Mouse (Mus musculus): ENCODE measurements around the gene Hoxd10. TPM values are rescaled to one million over a fixed set of nuclear protein-coding genes. Genes with fewer than 3 reads are reported as not detected.

Gene Hoxd10
- total and polyA plus RNA-seq, 2 experiments, result not detected

DNA sequence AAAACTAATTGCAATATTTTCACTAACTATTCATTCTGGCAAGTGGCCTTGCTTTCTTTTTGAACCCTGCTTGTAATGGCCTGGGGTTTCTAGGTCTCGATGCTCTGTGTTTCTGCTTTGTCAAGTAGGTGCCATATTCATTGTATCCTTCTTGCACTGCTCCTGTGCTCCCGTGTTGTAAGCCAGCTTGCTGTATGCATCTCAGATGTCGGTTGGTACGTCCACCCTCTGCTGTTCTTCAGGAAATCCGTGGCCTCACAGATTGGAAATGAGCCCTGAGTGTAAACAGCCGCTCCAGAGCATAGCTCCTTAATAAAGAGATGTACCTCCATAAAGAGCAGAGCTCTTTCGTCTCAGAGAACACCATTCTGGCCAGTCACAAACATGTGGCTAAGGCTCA lies 15.9 kb downstream of the Hoxd10 start:
- TF ChIP-seq POLR2A (IDR thresholded peaks at IDR 0.05; ENCODE audit: extremely low read depth, insufficient read depth, low read length), result no peak
- no peak for TF ChIP-seq CTCF (IDR thresholded peaks at IDR 0.05; ENCODE audit: low read depth, low read length)
- 22% methylated on average over 7 of the region's 7 CpGs for WGBS
- H3K27me3 ChIP-seq (ENCODE audit: control insufficient read depth, insufficient read depth, low read length), result peaks cover 53% of the 10 kb centered on the region
- H3K27ac ChIP-seq (replicated peaks; ENCODE audit: insufficient read depth, low read depth, low read length), result no peak overlapping the region
- DNase-seq (ENCODE audit: extremely low read depth, low read depth, low spot score), result no peak
- H3K4me3 ChIP-seq (ENCODE audit: insufficient read depth, low read depth, low read length), result no peak overlapping the region
- H3K36me3 ChIP-seq (ENCODE audit: control insufficient read depth, insufficient read depth, low read length), result no peaks in the 10 kb centered on the region
- no peak overlapping the region for H3K9ac ChIP-seq (ENCODE audit: low read depth, low read length)
- no peaks in the 10 kb centered on the region for H3K4me1 ChIP-seq (ENCODE audit: control insufficient read depth, insufficient read depth, low read length)
- H3K79me2 ChIP-seq (ENCODE audit: control insufficient read depth, insufficient read depth, low read length), result no peaks in the 10 kb centered on the region

DNA sequence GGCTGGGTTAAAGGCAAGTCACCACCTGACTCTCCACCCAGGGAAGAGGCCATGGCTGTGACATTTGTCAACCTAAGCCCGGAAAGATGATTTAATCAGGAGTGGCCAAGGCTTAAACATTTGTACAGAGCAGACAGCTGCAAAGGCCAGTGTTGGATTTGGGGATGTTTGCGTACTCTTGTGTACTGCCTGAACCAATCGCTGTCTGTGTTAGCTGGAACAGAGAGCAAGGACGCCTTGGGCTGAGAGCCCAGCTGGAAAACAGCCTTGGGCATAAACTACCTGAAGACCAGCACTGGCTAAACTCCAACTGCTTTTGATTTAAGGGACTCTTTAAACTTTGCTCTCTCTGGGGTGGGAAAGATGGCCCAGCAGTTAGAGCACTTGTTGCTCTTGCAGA lies 17.0 kb downstream of the Hoxd10 start:
- 15% methylated on average over 4 of the region's 4 CpGs for WGBS
- H3K27ac ChIP-seq (replicated peaks; ENCODE audit: insufficient read depth, low read depth, low read length), result no peak overlapping the region
- peaks cover 55% of the 10 kb centered on the region for H3K27me3 ChIP-seq (ENCODE audit: control insufficient read depth, insufficient read depth, low read length)
- no peak overlapping the region for H3K4me3 ChIP-seq (ENCODE audit: insufficient read depth, low read depth, low read length)
- TF ChIP-seq CTCF (IDR thresholded peaks at IDR 0.05; ENCODE audit: low read depth, low read length), result no peak
- no peak for TF ChIP-seq POLR2A (IDR thresholded peaks at IDR 0.05; ENCODE audit: extremely low read depth, insufficient read depth, low read length)
- H3K36me3 ChIP-seq (ENCODE audit: control insufficient read depth, insufficient read depth, low read length), result no peaks in the 10 kb centered on the region
- no peak for DNase-seq (ENCODE audit: extremely low read depth, low read depth, low spot score)
- no peaks in the 10 kb centered on the region for H3K79me2 ChIP-seq (ENCODE audit: control insufficient read depth, insufficient read depth, low read length)
- H3K4me1 ChIP-seq (ENCODE audit: control insufficient read depth, insufficient read depth, low read length), result no peaks in the 10 kb centered on the region
- no peak overlapping the region for H3K9ac ChIP-seq (ENCODE audit: low read depth, low read length)

DNA sequence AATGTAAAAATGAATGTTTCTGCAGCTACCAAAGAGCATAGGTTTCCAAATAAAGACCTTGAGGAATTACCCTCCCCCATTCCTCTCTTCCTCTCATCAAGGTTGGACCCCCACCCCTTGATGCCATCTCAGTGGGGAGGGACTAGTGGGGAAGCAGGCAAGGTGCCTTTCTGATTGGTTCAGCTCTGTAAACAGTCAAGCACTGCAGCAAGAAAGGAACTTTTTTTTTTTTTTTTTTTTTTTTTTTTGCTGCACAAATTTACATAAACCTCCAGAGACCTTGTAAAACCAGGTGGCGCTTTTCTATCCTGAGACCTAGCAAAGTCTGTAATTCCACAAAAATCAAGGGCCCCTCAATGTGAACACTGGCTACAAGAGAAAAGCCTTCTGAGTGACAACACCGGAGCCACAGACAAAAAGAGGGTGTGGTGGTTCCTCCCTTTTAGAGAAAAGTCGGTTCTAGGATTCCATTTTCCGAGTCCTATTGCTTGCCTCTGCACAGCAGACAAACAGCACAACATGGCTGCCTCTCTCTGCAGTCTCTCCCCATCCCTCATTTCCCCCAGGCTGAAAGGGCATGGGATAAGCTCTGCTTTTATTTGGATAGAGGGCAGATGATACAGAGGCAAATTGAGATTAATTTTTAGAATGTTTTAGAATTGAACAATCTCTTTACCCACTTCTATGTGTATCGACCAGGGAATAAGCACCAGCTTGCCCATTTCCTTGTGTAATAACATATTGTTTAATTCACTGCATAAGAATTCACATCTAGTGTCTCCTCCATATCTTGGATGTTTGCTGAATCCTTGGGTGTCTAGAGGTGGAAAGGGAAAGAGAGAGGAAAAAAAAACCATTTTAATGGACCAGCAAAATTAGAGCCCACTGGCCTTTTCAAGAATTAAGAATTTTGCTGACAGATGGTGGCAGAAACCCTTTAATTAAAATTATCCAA lies 18.0 kb downstream of the Hoxd10 start:
- Histone ChIP-seq H3K36me3 (ENCODE audit: control insufficient read depth, insufficient read depth, low read length) (no peaks in the 10 kb centered on the region), H3K27me3 (ENCODE audit: control insufficient read depth, insufficient read depth, low read length) (peaks cover 48% of the 10 kb centered on the region)

GRCm38 (mm10) chr2:74710929-74711543 lies 19.3 kb downstream of the Hoxd10 start:
- Histone ChIP-seq H3K79me2 (ENCODE audit: control insufficient read depth, insufficient read depth, low read length) (no peaks in the 10 kb centered on the region), H3K9ac (ENCODE audit: low read depth, low read length) (no peak overlapping the region), H3K4me3 (ENCODE audit: insufficient read depth, low read depth, low read length) (no peak overlapping the region), H3K36me3 (ENCODE audit: control insufficient read depth, insufficient read depth, low read length) (no peaks in the 10 kb centered on the region), H3K27me3 (ENCODE audit: control insufficient read depth, insufficient read depth, low read length) (peaks cover 40% of the 10 kb centered on the region; the same call in 1 of the 2 replicates), H3K4me1 (ENCODE audit: control insufficient read depth, insufficient read depth, low read length) (no peaks in the 10 kb centered on the region), H3K27ac (replicated peaks; ENCODE audit: insufficient read depth, low read depth, low read length) (no peak overlapping the region)
- WGBS, result 2% methylated on average over 16 of the region's 16 CpGs
- TF ChIP-seq CTCF (IDR thresholded peaks at IDR 0.05; ENCODE audit: low read depth, low read length) (no peak), POLR2A (IDR thresholded peaks at IDR 0.05; ENCODE audit: extremely low read depth, insufficient read depth, low read length) (no peak)
- no peak for DNase-seq (ENCODE audit: extremely low read depth, low read depth, low spot score)

More for the DNA sequence above, 18.0 kb downstream of the Hoxd10 start:
- Histone ChIP-seq H3K4me3 (ENCODE audit: insufficient read depth, low read depth, low read length) (no peak overlapping the region), H3K4me1 (ENCODE audit: control insufficient read depth, insufficient read depth, low read length) (no peaks in the 10 kb centered on the region), H3K9ac (ENCODE audit: low read depth, low read length) (no peak overlapping the region), H3K27ac (replicated peaks; ENCODE audit: insufficient read depth, low read depth, low read length) (no peak overlapping the region), H3K79me2 (ENCODE audit: control insufficient read depth, insufficient read depth, low read length) (no peaks in the 10 kb centered on the region)
- no peak for TF ChIP-seq CTCF (IDR thresholded peaks at IDR 0.05; ENCODE audit: low read depth, low read length)
- TF ChIP-seq POLR2A (IDR thresholded peaks at IDR 0.05; ENCODE audit: extremely low read depth, insufficient read depth, low read length), result no peak
- no peak for DNase-seq (ENCODE audit: extremely low read depth, low read depth, low spot score)
- 12% methylated on average over 5 of the region's 5 CpGs for WGBS

DNA sequence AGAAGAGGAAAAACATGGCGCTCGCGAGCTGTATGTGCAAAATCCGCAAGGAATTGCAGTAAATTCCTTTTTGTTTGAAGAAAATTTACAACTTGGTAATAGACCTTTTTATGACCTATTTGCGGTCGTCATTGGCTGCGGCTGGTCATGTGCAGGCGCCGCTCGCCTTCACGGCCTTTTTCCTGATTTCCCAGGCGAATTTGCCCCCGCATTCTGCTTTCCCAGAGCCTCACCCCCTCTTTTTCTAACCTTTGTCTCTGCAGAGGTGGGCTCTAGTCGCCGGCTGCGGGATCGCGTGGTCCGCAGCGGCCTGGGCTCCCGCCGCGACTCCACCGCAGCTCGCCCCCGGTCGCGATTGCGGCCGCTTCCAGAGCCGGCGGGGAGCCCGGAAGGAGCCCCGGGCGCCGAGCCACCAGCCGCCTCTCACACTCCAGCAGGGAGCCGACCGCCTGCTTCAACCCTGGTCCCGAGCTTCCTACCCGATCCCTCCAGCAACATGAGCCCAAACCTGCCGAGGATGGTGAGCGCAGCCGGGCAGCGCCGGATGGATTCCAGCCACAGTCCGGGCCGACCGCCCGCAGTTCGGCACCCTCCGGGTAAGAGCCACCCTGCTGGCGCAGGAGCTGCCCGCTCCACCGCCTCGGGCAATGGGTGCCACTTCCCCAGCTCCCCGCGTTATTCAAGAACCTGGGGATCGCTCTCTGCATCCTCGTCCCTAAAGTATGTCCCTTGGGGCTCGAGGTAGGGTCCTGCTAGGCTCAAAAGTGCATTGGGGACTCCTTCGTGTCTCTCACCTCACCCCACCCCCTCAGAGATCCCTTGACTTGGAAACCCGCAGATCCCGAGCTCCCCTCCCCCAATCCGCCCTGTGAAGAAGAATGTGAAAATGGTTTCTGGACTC lies 20.2 kb downstream of the Hoxd10 start, which contains the start of the genes Hoxd3 and Hoxd4:
Gene Hoxd3 (plus strand): TSS at position 207 of the 901 bp plus-strand sequence.
Gene Hoxd4 (plus strand): TSS at position 209 of the 901 bp plus-strand sequence.
- no peaks in the 10 kb centered on the region for H3K36me3 ChIP-seq (ENCODE audit: control insufficient read depth, insufficient read depth, low read length)
- H3K4me3 ChIP-seq (ENCODE audit: insufficient read depth, low read depth, low read length), result peak within 1 kb of the TSS; percentile 2; the same call in 1 of the 2 replicates
- TF ChIP-seq CTCF (IDR thresholded peaks at IDR 0.05; ENCODE audit: low read depth, low read length) (no peak), POLR2A (IDR thresholded peaks at IDR 0.05; ENCODE audit: extremely low read depth, insufficient read depth, low read length) (no peak)
- no peak within 1 kb of the TSS for H3K9ac ChIP-seq (ENCODE audit: low read depth, low read length)
- DNase-seq (ENCODE audit: extremely low read depth, low read depth, low spot score), result no peak
- H3K4me1 ChIP-seq (ENCODE audit: control insufficient read depth, insufficient read depth, low read length), result no peaks in the 10 kb centered on the region
- WGBS, result 3% methylated on average over 65 of the region's 65 CpGs
- H3K27ac ChIP-seq (replicated peaks; ENCODE audit: insufficient read depth, low read depth, low read length), result no peak within 1 kb of the TSS
- H3K27me3 ChIP-seq (ENCODE audit: control insufficient read depth, insufficient read depth, low read length), result peaks cover 36% of the 10 kb centered on the region; the same call in 1 of the 2 replicates
- no peaks in the 10 kb centered on the region for H3K79me2 ChIP-seq (ENCODE audit: control insufficient read depth, insufficient read depth, low read length)
